Mouse (Mus musculus): ENCODE data around the gene Rhbdl2. TPM values are rescaled to one million over a fixed set of nuclear protein-coding genes. Genes with fewer than 3 reads are reported as not detected.

Rhbdl2 gene
- polyA plus RNA-seq, 2 experiments: 4.1 to 4.9 TPM

DNA sequence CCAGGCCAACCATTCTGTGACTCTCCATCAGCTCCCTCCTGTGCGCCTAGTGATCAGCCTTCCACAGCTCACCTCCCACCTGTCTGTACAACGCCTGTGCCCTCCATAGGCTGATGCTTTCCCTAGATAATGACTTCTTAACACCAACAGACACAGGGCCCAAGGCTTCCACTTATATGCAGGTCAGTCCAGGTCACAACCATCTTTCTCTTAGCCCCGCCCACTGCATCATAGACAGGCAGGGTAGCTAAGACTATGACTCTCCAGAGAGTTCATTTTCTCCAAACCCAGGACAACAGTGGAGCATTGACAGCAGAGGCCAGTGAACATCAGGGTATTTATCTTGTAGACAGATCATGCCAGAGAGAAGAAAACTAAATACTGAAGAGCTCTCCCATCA is 71.7 kb downstream of the Rhbdl2 start, which contains the start of gene 4933427I04Rik:
4933427I04Rik (plus strand) TSS at position 301 of the 400 bp plus-strand sequence.
- H3K4me1 ChIP-seq (ENCODE audit: control insufficient read depth, insufficient read depth, low read length): no peaks in the 10 kb centered on the region
- no peak for TF ChIP-seq POLR2A (IDR thresholded peaks at IDR 0.05; ENCODE audit: borderline replicate concordance, extremely low read depth, insufficient read depth, insufficient read length)
- H3K36me3 ChIP-seq (ENCODE audit: control insufficient read depth, insufficient read depth, low read length): no peaks in the 10 kb centered on the region
- ATAC-seq (ENCODE audit: low FRiP score, low read depth) (no peak), DNase-seq (ENCODE audit: low spot score) (no peak)
- H3K9me3 ChIP-seq (ENCODE audit: control insufficient read depth, low read length): no peaks in the 10 kb centered on the region; the same call in 1 of the 2 replicates
- H3K9ac ChIP-seq (ENCODE audit: low read depth, low read length, severe bottlenecking): no peak within 1 kb of the TSS
- H3K27me3 ChIP-seq (ENCODE audit: control insufficient read depth, insufficient read depth, low read length): no peaks in the 10 kb centered on the region
- WGBS: 74% methylated on average over 3 of the region's 3 CpGs
- no peak within 1 kb of the TSS for H3K4me2 ChIP-seq (replicated peaks; ENCODE audit: low read depth, low read length, severe bottlenecking)
- H3K27ac ChIP-seq (replicated peaks; ENCODE audit: low read depth, low read length): no peak within 1 kb of the TSS
- no peak within 1 kb of the TSS for H3K4me3 ChIP-seq (replicated peaks; ENCODE audit: low read length)

DNA sequence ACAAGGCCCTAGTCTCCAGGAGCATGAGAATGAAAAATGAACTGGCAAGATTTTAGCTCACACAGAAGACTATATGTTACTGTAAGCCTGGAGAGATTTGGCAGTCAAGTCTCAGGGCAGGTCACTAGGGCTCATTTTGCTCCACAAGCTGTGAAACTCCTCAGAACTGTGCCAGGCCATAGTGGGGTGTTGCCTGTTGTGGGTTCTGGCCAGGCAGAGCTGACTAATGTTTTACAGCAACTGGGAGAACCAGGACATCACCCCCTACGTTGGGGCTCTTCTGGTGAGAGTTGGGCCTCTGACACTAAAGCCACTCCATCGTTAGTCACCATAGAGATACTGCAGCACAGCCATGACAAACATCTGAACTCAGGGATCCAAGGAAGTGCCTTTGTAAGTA is 72.1 kb downstream of the Rhbdl2 start:
- 51% methylated on average over 2 of the region's 2 CpGs for WGBS
- DNase-seq (ENCODE audit: low spot score) (no peak), ATAC-seq (ENCODE audit: low FRiP score, low read depth) (no peak)
- Histone ChIP-seq H3K9ac (ENCODE audit: low read depth, low read length, severe bottlenecking) (no peak overlapping the region), H3K9me3 (ENCODE audit: control insufficient read depth, low read length) (no peaks in the 10 kb centered on the region; the same call in 1 of the 2 replicates), H3K36me3 (ENCODE audit: control insufficient read depth, insufficient read depth, low read length) (no peaks in the 10 kb centered on the region), H3K4me2 (replicated peaks; ENCODE audit: low read depth, low read length, severe bottlenecking) (no peak overlapping the region), H3K4me3 (replicated peaks; ENCODE audit: low read length) (no peak overlapping the region), H3K27ac (replicated peaks; ENCODE audit: low read depth, low read length) (no peak overlapping the region), H3K27me3 (ENCODE audit: control insufficient read depth, insufficient read depth, low read length) (no peaks in the 10 kb centered on the region), H3K4me1 (ENCODE audit: control insufficient read depth, insufficient read depth, low read length) (no peaks in the 10 kb centered on the region)
- TF ChIP-seq POLR2A (IDR thresholded peaks at IDR 0.05; ENCODE audit: borderline replicate concordance, extremely low read depth, insufficient read depth, insufficient read length): no peak

DNA sequence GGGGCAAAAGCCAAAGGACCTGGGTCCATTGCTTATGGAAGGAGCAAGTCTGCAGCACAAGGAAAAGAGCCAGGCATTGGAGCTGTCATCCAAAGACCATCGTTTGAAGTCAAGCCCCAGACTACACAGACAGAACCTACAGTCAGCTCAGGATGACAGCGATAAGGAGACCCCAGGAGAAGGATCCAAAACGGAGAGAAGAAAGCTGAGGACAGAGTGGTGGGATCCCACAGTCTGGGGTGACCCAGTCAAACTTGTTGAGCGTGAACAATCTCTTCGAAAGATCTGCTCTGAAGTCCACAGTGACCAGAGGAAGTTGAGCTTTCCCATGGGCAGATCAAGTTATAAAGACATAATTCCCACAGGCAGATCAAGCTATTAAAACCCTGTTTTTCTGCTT is 72.9 kb downstream of the Rhbdl2 start:
- no peak for TF ChIP-seq POLR2A (IDR thresholded peaks at IDR 0.05; ENCODE audit: borderline replicate concordance, extremely low read depth, insufficient read depth, insufficient read length)
- Histone ChIP-seq H3K27ac (replicated peaks; ENCODE audit: low read depth, low read length) (no peak overlapping the region), H3K4me1 (ENCODE audit: control insufficient read depth, insufficient read depth, low read length) (no peaks in the 10 kb centered on the region), H3K4me2 (replicated peaks; ENCODE audit: low read depth, low read length, severe bottlenecking) (no peak overlapping the region), H3K9me3 (ENCODE audit: control insufficient read depth, low read length) (no peaks in the 10 kb centered on the region; the same call in 1 of the 2 replicates), H3K27me3 (ENCODE audit: control insufficient read depth, insufficient read depth, low read length) (no peaks in the 10 kb centered on the region), H3K4me3 (replicated peaks; ENCODE audit: low read length) (no peak overlapping the region), H3K36me3 (ENCODE audit: control insufficient read depth, insufficient read depth, low read length) (no peaks in the 10 kb centered on the region), H3K9ac (ENCODE audit: low read depth, low read length, severe bottlenecking) (no peak overlapping the region)
- WGBS: 84% methylated on average over 5 of the region's 5 CpGs
- ATAC-seq (ENCODE audit: low FRiP score, low read depth): no peak
- DNase-seq (ENCODE audit: low spot score): no peak

Other genes starting within 250 kb of the Rhbdl2 start
- 99.7 and 103 TPM in 2 replicates for gene Macf1, start 103.5 kb upstream of the Rhbdl2 start, polyA plus RNA-seq (2012; rRNA removed)
- gene Macf1, start 103.5 kb upstream of the Rhbdl2 start, polyA plus RNA-seq (2014; fragmentation: Nextera tagmentation; extraction: Ambion mirVana): 79.8 and 84.0 TPM in 2 replicates
- 119 and 253 TPM in 2 replicates for gene Ndufs5, start 69.7 kb upstream of the Rhbdl2 start, polyA plus RNA-seq (2012; rRNA removed)
- 344 and 353 TPM in 2 replicates for gene Ndufs5, start 69.7 kb upstream of the Rhbdl2 start, polyA plus RNA-seq (2014; fragmentation: Nextera tagmentation; extraction: Ambion mirVana)
- 39.5 and 42.4 TPM in 2 replicates for gene Akirin1, start 37.5 kb upstream of the Rhbdl2 start, polyA plus RNA-seq (2012; rRNA removed)
- gene Akirin1, start 37.5 kb upstream of the Rhbdl2 start, polyA plus RNA-seq (2014; fragmentation: Nextera tagmentation; extraction: Ambion mirVana): 55.5 and 60.1 TPM in 2 replicates
- gene 4933427I04Rik, start 71.8 kb downstream of the Rhbdl2 start, polyA plus RNA-seq (2012; rRNA removed): 0.08 TPM in 2 replicates
- gene 4933427I04Rik, start 71.8 kb downstream of the Rhbdl2 start, polyA plus RNA-seq (2014; fragmentation: Nextera tagmentation; extraction: Ambion mirVana): 0.14 and 0.15 TPM in 2 replicates
- 24.2 and 30.7 TPM in 2 replicates for gene Mycbp, start 117.0 kb downstream of the Rhbdl2 start, polyA plus RNA-seq (2012; rRNA removed)
- gene Mycbp, start 117.0 kb downstream of the Rhbdl2 start, polyA plus RNA-seq (2014; fragmentation: Nextera tagmentation; extraction: Ambion mirVana): 59.8 and 65.2 TPM in 2 replicates
- gene Rragc, start 129.6 kb downstream of the Rhbdl2 start, polyA plus RNA-seq (2012; rRNA removed): 61.0 and 61.1 TPM in 2 replicates
- gene Rragc, start 129.6 kb downstream of the Rhbdl2 start, polyA plus RNA-seq (2014; fragmentation: Nextera tagmentation; extraction: Ambion mirVana): 60.3 and 61.2 TPM in 2 replicates
- not detected in 2 replicates for gene 4930535I16Rik, start 130.1 kb downstream of the Rhbdl2 start, polyA plus RNA-seq (2012; rRNA removed)
- gene 4930535I16Rik, start 130.1 kb downstream of the Rhbdl2 start, polyA plus RNA-seq (2014; fragmentation: Nextera tagmentation; extraction: Ambion mirVana): not detected in 2 replicates